Mouse (Mus musculus) intestine, postnatal 0 days (tissue): Measurements from ENCODE around the gene Btbd35f14. TPM values are rescaled to one million over a fixed set of nuclear protein-coding genes. Genes with fewer than 3 reads are reported as not detected.
"Not testable (repeated sequence)": the region's sequence is repeated elsewhere in the genome, so short reads cannot be mapped to it uniquely, and the experiment has no call there.

Source experiments
- ATAC-seq: fragments of 200-750 bp; cut with Nextera tagmentation; 2 replicates; pipeline ENCODE4 v1.8.0; 2017; ENCODE audit warnings: mild to moderate bottlenecking, moderate TSS enrichment, moderate library complexity
- H3K27ac ChIP-seq: fragments of 300-500 bp; sonication (generic); 2 replicates; pipeline ENCODE4 v1.5.1; 2014; ENCODE audit warnings: mild to moderate bottlenecking, low read depth, low read length, moderate library complexity
- H3K27me3 ChIP-seq: fragments of 300-500 bp; sonication (generic); replicated peaks from 2 replicates; pipeline ENCODE4 v1.6.1; 2014; ENCODE audit warnings: low read length, mixed read lengths; ENCODE audit not compliant: control insufficient read depth, insufficient read depth
- H3K36me3 ChIP-seq: fragments of 300-500 bp; sonication (generic); 2 replicates; pipeline ENCODE4 v1.6.1; 2014; ENCODE audit warnings: mild to moderate bottlenecking, moderate library complexity; ENCODE audit not compliant: control insufficient read depth, insufficient read depth
- H3K4me1 ChIP-seq: fragments of 300-500 bp; sonication (generic); replicated peaks from 2 replicates; pipeline ENCODE4 v1.6.1; 2014; ENCODE audit warnings: antibody characterized with exemption, low read length, mixed read lengths; ENCODE audit not compliant: control insufficient read depth, insufficient read depth
- H3K4me2 ChIP-seq: fragments of 300-500 bp; sonication (generic); replicated peaks from 2 replicates; pipeline ENCODE4 v1.6.1; 2014; ENCODE audit warnings: low read depth, mild to moderate bottlenecking, moderate library complexity
- H3K4me3 ChIP-seq: fragments of 300-500 bp; sonication (generic); 2 replicates; pipeline ENCODE4 v1.5.1; 2014; ENCODE audit warnings: low read depth, low read length
- H3K9ac ChIP-seq: fragments of 300-500 bp; sonication (generic); 2 replicates; pipeline ENCODE4 v1.6.1; 2014; ENCODE audit warnings: mild to moderate bottlenecking, low read depth, low read length
- H3K9me3 ChIP-seq: fragments of 300-500 bp; sonication (generic); 2 replicates; pipeline ENCODE4 v1.6.1; 2016; ENCODE audit warnings: mixed run types; ENCODE audit not compliant: control insufficient read depth
- WGBS: fragments of 180-500 bp; shearing (Covaris S2); extraction: QIAGEN DNeasy Blood & Tissue Kit; methylation state at CpG from one replicate; pipeline ENCODE4 v1.1.7; 2014; 5-methylcytosine and 5-hydroxymethylcytosine counted together
- polyA plus RNA-seq: library from polyadenylated mRNA; unstranded; fragments of >200 nt; fragmentation: Nextera tagmentation; extraction: Ambion mirVana; gene quantifications from 2 replicates; pipeline ENCODE4 v1.2.1, GENCODE M21; 2015

The Btbd35f14 gene
- not detected in 2 replicates for polyA plus RNA-seq

- not testable (repeated sequence) for ATAC-seq, H3K4me3 ChIP-seq, H3K9ac ChIP-seq, H3K36me3 ChIP-seq, H3K27me3 ChIP-seq, H3K4me2 ChIP-seq, H3K9me3 ChIP-seq, H3K4me1 ChIP-seq, H3K27ac ChIP-seq
- no CpG with 5 or more reads among the region's 3 CpGs for WGBS
Measured at GRCm38 (mm10) chrX:33702249-33702648, at the start of gene Btbd35f14. TSS of gene Btbd35f14 (minus strand) at chrX:33702349.

DNA sequence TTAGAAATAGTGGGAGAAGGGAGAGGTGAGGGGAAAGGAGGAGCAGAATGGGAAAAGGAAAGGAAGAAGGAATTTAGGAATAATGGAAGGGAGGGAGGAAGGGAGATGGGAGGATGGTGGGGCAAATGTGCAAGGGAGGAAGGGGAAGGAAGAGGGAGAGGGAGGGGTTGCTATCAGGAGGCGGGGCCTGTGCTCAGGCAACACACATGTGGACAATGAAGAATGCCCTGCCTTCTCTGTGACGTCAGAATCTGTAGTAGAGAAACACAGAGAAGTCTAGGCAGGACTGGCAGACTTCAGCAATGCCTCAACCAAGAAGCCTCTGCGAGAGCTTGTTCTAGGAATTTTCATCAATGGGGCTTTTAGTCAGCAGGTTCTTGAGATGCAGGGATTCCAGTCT, 45.3 kb downstream of the Btbd35f14 start, which contains the start of gene Btbd35f13:
Btbd35f13 (plus strand) TSS at position 301 of the 400 bp plus-strand sequence.
- not testable (repeated sequence) for H3K4me1 ChIP-seq, H3K4me2 ChIP-seq, H3K4me3 ChIP-seq, H3K27ac ChIP-seq, H3K27me3 ChIP-seq, H3K36me3 ChIP-seq, ATAC-seq, H3K9ac ChIP-seq, H3K9me3 ChIP-seq
- 70% methylated on average over 2 of the region's 3 CpGs for WGBS

Other genes starting within 250 kb of the Btbd35f14 start
- gene Btbd35f15, start 125.0 kb downstream of the Btbd35f14 start, polyA plus RNA-seq = not detected in 2 replicates
- not detected in 2 replicates for gene Btbd35f13, start 45.2 kb downstream of the Btbd35f14 start, polyA plus RNA-seq